Mouse (Mus musculus) MEL (cell line): Measurements from ENCODE around the gene Gm38431. TPM values are rescaled to one million over a fixed set of nuclear protein-coding genes. Genes with fewer than 3 reads are reported as not detected.
A peak's percentile ranks its signal among the peaks of the same experiment; 100 is the strongest.

Source experiments
- DNase-seq: peaks from one replicate; pipeline ENCODE4 v3.0.0; 2011; ENCODE audit warnings: low read depth, low spot score
- H3K27ac ChIP-seq: 2 replicates; pipeline ENCODE4 v1.5.1; 2012; ENCODE audit warnings: low read depth, mild to moderate bottlenecking, control low read depth, low read length, moderate library complexity; ENCODE audit not compliant: control insufficient read depth
- H3K27me3 ChIP-seq, 2 experiments: fragments of 150-350 bp in 1 of 2; sonication (generic) in 1 of 2; 2 replicates each; pipeline ENCODE4 v1.6.1; 2012; ENCODE audit warnings: low read length in 2 of 2, mild to moderate bottlenecking in 2 of 2, improper control_type of control experiment in 1 of 2, moderate library complexity in 1 of 2; ENCODE audit not compliant: insufficient read depth in 2 of 2, control insufficient read depth in 1 of 2
- H3K36me3 ChIP-seq, 2 experiments: 2 replicates each; pipeline ENCODE4 v1.6.1; 2012 to 2014; ENCODE audit warnings: low read length in 2 of 2, improper control_type of control experiment in 1 of 2, inconsistent platforms in 1 of 2, mild to moderate bottlenecking in 1 of 2; ENCODE audit not compliant: insufficient read depth in 2 of 2, control insufficient read depth in 1 of 2
- H3K4me1 ChIP-seq, 2 experiments: fragments of 150-350 bp in 1 of 2; sonication (generic) in 1 of 2; 2 replicates each; pipeline ENCODE4 v1.6.1; 2012; ENCODE audit warnings: low read length in 2 of 2, improper control_type of control experiment in 1 of 2, mild to moderate bottlenecking in 1 of 2; ENCODE audit not compliant: insufficient read depth in 2 of 2, control insufficient read depth in 1 of 2
- H3K4me3 ChIP-seq, 2 experiments: fragments of 150-350 bp in 1 of 2; sonication (generic) in 1 of 2; 2 replicates each; pipeline ENCODE4 v1.5.1; 2012; ENCODE audit warnings: low read depth in 2 of 2, low read length in 2 of 2, mild to moderate bottlenecking in 2 of 2, moderate library complexity in 2 of 2, control low read depth in 1 of 2, improper control_type of control experiment in 1 of 2; ENCODE audit not compliant: control insufficient read depth in 1 of 2, insufficient read depth in 1 of 2
- H3K79me2 ChIP-seq: 2 replicates; pipeline ENCODE4 v1.6.1; 2012; ENCODE audit warnings: mild to moderate bottlenecking, low read length, moderate library complexity; ENCODE audit not compliant: control insufficient read depth, poor library complexity, insufficient read depth
- H3K9ac ChIP-seq: 2 replicates; pipeline ENCODE4 v1.6.1; 2012; ENCODE audit warnings: low read depth, mild to moderate bottlenecking, control low read depth, low read length, moderate library complexity; ENCODE audit not compliant: control insufficient read depth, poor library complexity, severe bottlenecking
- H3K9me3 ChIP-seq: fragments of 150-350 bp; sonication (generic); replicated peaks from 2 replicates; pipeline ENCODE4 v1.6.1; 2012; ENCODE audit warnings: mild to moderate bottlenecking, low read length, improper control_type of control experiment, moderate library complexity; ENCODE audit not compliant: insufficient read depth
- CHD2 ChIP-seq: IDR thresholded peaks from 2 replicates; pipeline ENCODE4 v1.6.1; 2011; ENCODE audit warnings: low read length, improper control_type of control experiment
- CTCF ChIP-seq, 3 experiments: IDR thresholded peaks in 2 of 3; conservative IDR thresholded peaks in 1 of 3; 2 replicates each; pipeline ENCODE4 v1.5.1; 2011 to 2012; ENCODE audit warnings: low read length in 3 of 3, low read depth in 2 of 3, mild to moderate bottlenecking in 2 of 3, improper control_type of control experiment in 1 of 3, inconsistent platforms in 1 of 3, mixed read lengths in 1 of 3, moderate library complexity in 1 of 3; ENCODE audit not compliant: control insufficient read depth in 1 of 3, insufficient read depth in 1 of 3, poor library complexity in 1 of 3, severe bottlenecking in 1 of 3
- ELF1 ChIP-seq: IDR thresholded peaks from 2 replicates; pipeline ENCODE4 v1.6.1; 2014; ENCODE audit warnings: low read depth, mild to moderate bottlenecking, inconsistent platforms, low read length, improper control_type of control experiment, moderate library complexity
- EP300 ChIP-seq, 2 experiments: IDR thresholded peaks; 2 replicates each; pipeline ENCODE4 v1.6.1; 2011; ENCODE audit warnings: improper control_type of control experiment in 2 of 2, low read length in 2 of 2, low read depth in 1 of 2, mild to moderate bottlenecking in 1 of 2
- ETS1 ChIP-seq: IDR thresholded peaks from 2 replicates; pipeline ENCODE4 v1.6.1; 2012; ENCODE audit warnings: low read depth, mild to moderate bottlenecking, inconsistent platforms, low read length, improper control_type of control experiment, moderate library complexity
- JUND ChIP-seq: IDR thresholded peaks from 2 replicates; pipeline ENCODE4 v1.6.1; 2011; ENCODE audit warnings: low read depth, mild to moderate bottlenecking, improper control_type of control experiment, low read length
- MEF2A ChIP-seq: IDR thresholded peaks from 2 replicates; pipeline ENCODE4 v1.6.1; 2014; ENCODE audit warnings: low read depth, mild to moderate bottlenecking, inconsistent platforms, low read length, improper control_type of control experiment; ENCODE audit not compliant: poor library complexity, insufficient replicate concordance, severe bottlenecking; ENCODE audit errors: extremely low read depth
- MYC ChIP-seq: IDR thresholded peaks from 2 replicates; pipeline ENCODE4 v1.6.1; 2011; ENCODE audit warnings: low read depth, mild to moderate bottlenecking, low read length, improper control_type of control experiment, moderate library complexity
- NELFE ChIP-seq: IDR thresholded peaks from 2 replicates; pipeline ENCODE4 v1.6.1; 2011; ENCODE audit warnings: low read depth, low read length, improper control_type of control experiment
- POLR2A ChIP-seq, 2 experiments: IDR thresholded peaks; 2 replicates each; pipeline ENCODE4 v1.6.1; 2011 to 2012; ENCODE audit warnings: low read length in 2 of 2, mild to moderate bottlenecking in 2 of 2, control low read depth in 1 of 2, improper control_type of control experiment in 1 of 2, low read depth in 1 of 2, moderate library complexity in 1 of 2; ENCODE audit not compliant: control insufficient read depth in 1 of 2, insufficient read depth in 1 of 2, poor library complexity in 1 of 2
- SIN3A ChIP-seq: IDR thresholded peaks from 2 replicates; pipeline ENCODE4 v1.6.1; 2012; ENCODE audit warnings: low read length, improper control_type of control experiment, inconsistent platforms
- SMC3 ChIP-seq: IDR thresholded peaks from 2 replicates; pipeline ENCODE4 v1.6.1; 2011; ENCODE audit warnings: low read depth, low read length, improper control_type of control experiment
- TBP ChIP-seq: IDR thresholded peaks from 2 replicates; pipeline ENCODE4 v1.8.0; 2011; ENCODE audit warnings: low read depth, low read length, improper control_type of control experiment
- USF1 ChIP-seq: IDR thresholded peaks from 2 replicates; pipeline ENCODE4 v1.6.1; 2014; ENCODE audit warnings: low read depth, mild to moderate bottlenecking, inconsistent platforms, low read length, improper control_type of control experiment, moderate library complexity
- ZMIZ1 ChIP-seq: IDR thresholded peaks from 2 replicates; pipeline ENCODE4 v1.6.1; 2012; ENCODE audit warnings: low read depth, mild to moderate bottlenecking, inconsistent platforms, low read length, improper control_type of control experiment, moderate library complexity
- ZNF384 ChIP-seq: IDR thresholded peaks from 2 replicates; pipeline ENCODE4 v1.6.1; 2012; ENCODE audit warnings: low read depth, mild to moderate bottlenecking, inconsistent platforms, low read length, improper control_type of control experiment
- polyA plus RNA-seq, 2 experiments: library from polyadenylated mRNA; stranded (reverse) in 1 of 2; unstranded in 1 of 2; fragments of >175 nt in 1 of 2; fragments of >200 nt in 1 of 2; gene quantifications; 2 replicates each; pipeline versions ENCODE4 v1.2.1 to v1.2.4; 2012; ENCODE audit warnings: low replicate concordance in 2 of 2, low read depth in 1 of 2; ENCODE audit not compliant: insufficient read length in 2 of 2, insufficient read depth in 1 of 2, missing spikeins in 1 of 2
- total RNA-seq: library from RNA; depleted of rRNA; stranded (reverse); fragments of 300-350 nt; gene quantifications from 2 replicates; pipeline ENCODE4 v1.2.3, GENCODE M21; 2012

The Gm38431 gene
- total and polyA plus RNA-seq, 3 experiments = 38.9 to 191 (median 42.1) TPM

DNA sequence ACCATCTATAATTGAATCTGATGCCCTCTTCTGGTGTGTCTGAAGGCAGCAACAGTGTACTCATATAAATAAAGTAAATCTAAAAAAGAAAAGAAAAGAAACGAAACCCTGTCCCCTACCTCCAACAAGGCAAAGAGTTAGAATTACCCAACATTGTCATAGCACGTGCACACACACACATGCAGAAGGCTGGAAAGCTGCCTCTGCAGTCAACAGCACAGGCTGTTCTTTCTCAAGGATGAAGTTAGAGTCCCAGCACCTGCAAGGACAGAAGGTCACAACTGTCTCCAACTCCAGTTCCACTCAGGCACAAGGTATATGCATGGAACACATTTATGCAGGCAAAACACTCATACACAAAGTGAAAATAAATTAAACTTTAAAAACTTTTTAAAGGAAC is 10.3 kb upstream of the Gm38431 start:
- Histone ChIP-seq H3K36me3 (peaks cover 0 to 21% of the 10 kb centered on the region in 2 experiments; a peak in 3 of 4 replicates), H3K9me3 (no peaks in the 10 kb centered on the region), H3K27me3 (no peaks in the 10 kb centered on the region), H3K9ac (no peak overlapping the region), H3K79me2 (no peaks in the 10 kb centered on the region), H3K27ac (no peak overlapping the region), H3K4me3 (no peak overlapping the region), H3K4me1 (peaks cover 13 to 26% of the 10 kb centered on the region in 2 experiments)
- TF ChIP-seq ZNF384 = no peak
- 0 out of 2 replicates have a peak, but pooled peaks have one; percentile 8 for TF ChIP-seq ZMIZ1
- TF ChIP-seq SMC3 = peak; percentile 3; the same call in 1 of the 2 replicates
- no peak for TF ChIP-seq TBP
- no peak for DNase-seq

GRCm38 (mm10) chr9:21100447-21101161 is 8.8 kb upstream of the Gm38431 start:
- H3K4me3 ChIP-seq = no peak overlapping the region
- peaks cover 0 to 12% of the 10 kb centered on the region in 2 experiments; a peak in 3 of 4 replicates for H3K36me3 ChIP-seq
- DNase-seq = no peak
- H3K27me3 ChIP-seq = no peaks in the 10 kb centered on the region
- peaks cover 6 to 16% of the 10 kb centered on the region in 2 experiments for H3K4me1 ChIP-seq
- no peaks in the 10 kb centered on the region for H3K79me2 ChIP-seq
- H3K9ac ChIP-seq = no peak overlapping the region
- H3K27ac ChIP-seq = no peak overlapping the region
- TF ChIP-seq POLR2A (IDR thresholded peaks at IDR 0.05; ENCODE audit: control insufficient read depth in 1 of 2, insufficient read depth in 1 of 2, low read depth in 1 of 2, low read length in 2 of 2, poor library complexity in 1 of 2) (no peak), CHD2 (no peak), EP300 (IDR thresholded peaks at IDR 0.05; ENCODE audit: low read depth in 1 of 2, low read length in 2 of 2) (no peak), JUND (no peak), SIN3A (no peak), ZMIZ1 (no peak), USF1 (no peak), ZNF384 (no peak), ETS1 (no peak), ELF1 (no peak), MEF2A (no peak), MYC (no peak), CTCF (IDR thresholded peaks at IDR 0.05 in 2 of 3, conservative IDR thresholded peaks at IDR 0.05 in 1 of 3; ENCODE audit: control insufficient read depth in 1 of 3, insufficient read depth in 1 of 3, low read depth in 2 of 3, low read length in 3 of 3, poor library complexity in 1 of 3, severe bottlenecking in 1 of 3) (no peak), NELFE (no peak)
- TF ChIP-seq, all 39 proteins: peak for 0
- H3K9me3 ChIP-seq = no peaks in the 10 kb centered on the region
